Mouse (Mus musculus) naive thymus-derived CD4-positive, alpha-beta T cell, adult 2 months (primary cell): ENCODE measurements around the gene Dbt.

Experiments used
- DNase-seq: peaks from one replicate; pipeline ENCODE4 v3.0.0-alpha.2; 2011; ENCODE audit warnings: low read depth

Gene Dbt

GRCm38 (mm10) chr3:116512904-116513716 lies at the start of gene Dbt:
TSS of gene Dbt (plus strand) at chr3:116513070.
- peak; percentile 91 for DNase-seq

- DNase-seq, result no peak
Measured at GRCm38 (mm10) chr3:116464318-116464717, 48.6 kb upstream of the Dbt start.

GRCm38 (mm10) chr3:116465709-116466108 lies 47.2 kb upstream of the Dbt start:
- DNase-seq, result peak; percentile 43

- DNase-seq, result no peak
Measured at GRCm38 (mm10) chr3:116474602-116475001, 38.3 kb upstream of the Dbt start.

- no peak for DNase-seq
Measured at GRCm38 (mm10) chr3:116476686-116477298, 36.1 kb upstream of the Dbt start.

- DNase-seq, result no peak
Measured at GRCm38 (mm10) chr3:116477351-116477750, 35.5 kb upstream of the Dbt start.

- no peak for DNase-seq
Measured at GRCm38 (mm10) chr3:116480119-116480518, 32.8 kb upstream of the Dbt start.

- DNase-seq, result no peak
Measured at GRCm38 (mm10) chr3:116480937-116481336, 31.9 kb upstream of the Dbt start.

GRCm38 (mm10) chr3:116482724-116483123 lies 30.1 kb upstream of the Dbt start:
- DNase-seq, result no peak

- DNase-seq, result no peak
Measured at GRCm38 (mm10) chr3:116483271-116483670, 29.6 kb upstream of the Dbt start.

- DNase-seq, result no peak
Measured at GRCm38 (mm10) chr3:116490920-116491319, 21.9 kb upstream of the Dbt start.

- no peak for DNase-seq
Measured at GRCm38 (mm10) chr3:116491923-116492454, 20.9 kb upstream of the Dbt start.

GRCm38 (mm10) chr3:116493658-116494057 lies 19.2 kb upstream of the Dbt start:
- DNase-seq, result no peak

- no peak for DNase-seq
Measured at GRCm38 (mm10) chr3:116495671-116496070, 17.2 kb upstream of the Dbt start.

GRCm38 (mm10) chr3:116507772-116508351 lies 5.0 kb upstream of the Dbt start, which contains the start of gene Rtca:
TSS of gene Rtca (minus strand) at chr3:116508208.
- peak; percentile 96 for DNase-seq

GRCm38 (mm10) chr3:116512151-116512903 lies 543 bp upstream of the Dbt start:
- no peak for DNase-seq

GRCm38 (mm10) chr3:116520141-116520761 lies 7.4 kb downstream of the Dbt start:
- no peak for DNase-seq

- no peak for DNase-seq
Measured at GRCm38 (mm10) chr3:116529741-116530140, 16.9 kb downstream of the Dbt start.

- DNase-seq, result no peak
Measured at GRCm38 (mm10) chr3:116530826-116531225, 18.0 kb downstream of the Dbt start.

- no peak for DNase-seq
Measured at GRCm38 (mm10) chr3:116536428-116537199, 23.7 kb downstream of the Dbt start.

- no peak for DNase-seq
Measured at GRCm38 (mm10) chr3:116537200-116537573, 24.3 kb downstream of the Dbt start.
